Mouse (Mus musculus) layer of hippocampus, adult 8-10 months (tissue): ENCODE results near the gene Kcna7. TPM values are rescaled to one million over a fixed set of nuclear protein-coding genes. Genes with fewer than 3 reads are reported as not detected.

Experiments
- DNase-seq, 2 experiments: peaks; one replicate each; pipeline ENCODE4 v3.0.0; 2022; ENCODE audit warnings: low spot score in 2 of 2
- total RNA-seq, 4 experiments: library from RNA; stranded (reverse); gene quantifications; 2 replicates each; pipeline ENCODE4 v1.2.4; 2022

Kcna7 gene
- total RNA-seq, 4 experiments from 2014 or later, result 0.14 TPM; not detected in 3

- no peak for DNase-seq
These were observed 15.1 kb downstream of the Kcna7 start, which contains the start of gene Lhb for GRCm38 (mm10) chr7:45420615-45420919. Lhb (plus strand) TSS chr7:45420820.

GRCm38 (mm10) chr7:45421194-45421593 lies 15.7 kb downstream of the Kcna7 start:
- DNase-seq, result no peak

- no peak for DNase-seq
These were observed 21.1 kb downstream of the Kcna7 start for GRCm38 (mm10) chr7:45426556-45426955.

- no peak for DNase-seq
These were observed 28.4 kb downstream of the Kcna7 start for GRCm38 (mm10) chr7:45433835-45434202.

- peak; percentile 100 for DNase-seq
These were observed 29.0 kb downstream of the Kcna7 start, which contains the start of gene Gys1 for GRCm38 (mm10) chr7:45434203-45435015. Gys1 (plus strand) TSS chr7:45434844.

- no peak for DNase-seq
These were observed 29.6 kb downstream of the Kcna7 start for GRCm38 (mm10) chr7:45435038-45435437.

- DNase-seq, result no peak
These were observed 31.0 kb downstream of the Kcna7 start for GRCm38 (mm10) chr7:45436444-45436843.

- DNase-seq, result no peak
These were observed 31.6 kb downstream of the Kcna7 start for GRCm38 (mm10) chr7:45437046-45437445.

- DNase-seq, result no peak
These were observed 32.2 kb downstream of the Kcna7 start, which contains the start of gene Ruvbl2 for GRCm38 (mm10) chr7:45437521-45438276. Ruvbl2 (minus strand) TSS chr7:45438096.

- DNase-seq, result no peak
These were observed 38.3 kb downstream of the Kcna7 start for GRCm38 (mm10) chr7:45443526-45444420.

- DNase-seq, result no peak
These were observed 41.1 kb downstream of the Kcna7 start for GRCm38 (mm10) chr7:45446589-45446988.

GRCm38 (mm10) chr7:45447325-45447990 lies 42.0 kb downstream of the Kcna7 start:
- DNase-seq, result no peak

GRCm38 (mm10) chr7:45449974-45450373 lies 44.5 kb downstream of the Kcna7 start:
- no peak for DNase-seq

GRCm38 (mm10) chr7:45451344-45451982 lies 46.0 kb downstream of the Kcna7 start:
- peak; percentile 78 to 89 for DNase-seq

- no peak for DNase-seq
These were observed 49.5 kb downstream of the Kcna7 start for GRCm38 (mm10) chr7:45454971-45455370.

GRCm38 (mm10) chr7:45455932-45456696 lies 50.7 kb downstream of the Kcna7 start:
- DNase-seq, result no peak

GRCm38 (mm10) chr7:45456721-45457203 lies 51.3 kb downstream of the Kcna7 start:
- no peak for DNase-seq

GRCm38 (mm10) chr7:45457204-45458060 lies 52.0 kb downstream of the Kcna7 start:
- DNase-seq, result no peak
